Mouse (Mus musculus) lung, adult 2 months (tissue): ENCODE data around the gene Arhgap15.

Experiments used
- CTCF ChIP-seq: fragments of 200-500 bp; IDR thresholded peaks from 2 replicates; pipeline ENCODE4 v1.5.1; 2011; ENCODE audit warnings: mild to moderate bottlenecking, low read length, control low read depth; ENCODE audit not compliant: insufficient read depth
- POLR2A ChIP-seq: fragments of 200-500 bp; IDR thresholded peaks from 2 replicates; pipeline ENCODE4 v1.6.1; 2011; ENCODE audit warnings: low read depth, mild to moderate bottlenecking, control low read depth, low read length, borderline replicate concordance; ENCODE audit errors: extremely low read depth

- no peak for TF ChIP-seq CTCF
- TF ChIP-seq POLR2A, result no peak
These were observed 268.1 kb downstream of the Arhgap15 start for GRCm38 (mm10) chr2:44016720-44017119.
